Mouse (Mus musculus) cerebellum, adult 9-11 months (tissue): Measurements from ENCODE around the gene Ormdl3.

Experiments
- DNase-seq: peaks from one replicate; pipeline ENCODE4 v3.0.0; 2022

The Ormdl3 gene

DNA sequence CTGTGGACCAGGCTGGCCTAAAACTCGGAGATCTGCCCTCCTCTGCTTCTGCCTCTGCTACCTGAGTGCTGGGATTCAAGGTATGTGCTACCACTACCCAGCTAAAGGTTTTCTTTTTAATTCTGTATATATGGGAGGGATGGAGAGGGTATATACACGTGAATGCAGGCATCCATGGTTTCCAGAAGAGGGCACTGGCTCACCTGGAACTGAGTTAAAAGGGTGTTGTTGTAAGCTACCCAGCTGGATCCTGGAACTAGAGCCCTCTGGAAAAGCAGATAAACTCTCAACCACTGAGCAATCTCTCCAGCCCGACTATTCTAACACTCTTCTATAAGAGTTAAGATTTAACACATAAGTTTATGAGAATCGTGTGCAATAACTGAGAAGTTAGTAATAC lies 37.8 kb downstream of the Ormdl3 start:
- DNase-seq = no peak

DNA sequence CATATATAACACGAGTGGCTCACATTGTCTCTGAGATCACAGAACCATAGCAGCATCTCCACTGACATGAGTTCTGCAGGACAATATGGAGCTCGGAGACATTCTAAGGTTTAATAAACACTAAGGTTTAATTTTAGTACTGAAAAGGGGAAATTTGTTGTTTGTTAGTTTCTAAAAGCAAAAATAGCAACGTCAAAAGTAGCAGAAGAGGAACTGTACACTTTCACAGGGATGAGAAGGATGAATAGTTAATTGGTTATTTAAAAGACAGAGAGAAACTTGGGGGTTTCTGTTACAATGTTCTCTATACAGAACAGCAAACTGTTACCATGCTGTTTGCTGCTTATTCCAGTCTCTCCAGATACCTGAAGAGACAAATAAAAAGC lies 39.9 kb downstream of the Ormdl3 start:
- DNase-seq = no peak

DNA sequence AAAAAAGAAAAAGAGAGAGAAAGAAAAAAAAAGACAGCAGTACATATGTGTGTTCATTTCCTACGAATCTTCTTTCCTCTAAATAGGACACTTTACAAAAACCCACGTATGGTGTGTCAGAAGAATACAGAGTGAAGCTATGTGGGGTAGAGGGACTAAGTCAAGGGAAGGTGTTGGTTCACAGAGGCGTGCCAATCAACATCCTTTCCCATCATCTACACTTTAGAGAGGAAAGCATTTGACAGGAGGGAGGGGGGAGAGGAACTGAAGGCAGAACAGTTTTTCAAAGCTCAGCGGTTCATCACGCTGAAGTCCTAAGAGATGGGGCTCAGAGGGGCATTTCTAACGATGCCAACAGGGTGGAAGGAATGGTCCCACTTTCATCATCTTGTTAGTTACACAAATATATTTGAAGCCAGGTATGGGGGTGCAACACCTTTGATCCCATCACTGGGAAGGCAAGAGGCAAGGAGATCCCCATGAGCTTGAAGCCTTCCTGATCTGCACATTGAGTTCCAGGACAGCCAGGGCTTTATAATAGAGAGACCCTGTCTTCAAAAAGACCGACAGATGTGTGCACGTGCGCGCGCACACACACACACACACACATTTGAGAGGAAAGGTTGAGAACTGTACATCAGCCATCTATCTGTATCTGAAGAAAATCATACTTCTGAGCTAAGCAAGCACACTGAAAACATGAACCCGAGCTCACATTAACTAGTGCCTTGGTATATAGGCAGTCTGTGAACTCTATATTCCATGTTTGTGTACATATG lies 40.5 kb downstream of the Ormdl3 start:
- no peak for DNase-seq

DNA sequence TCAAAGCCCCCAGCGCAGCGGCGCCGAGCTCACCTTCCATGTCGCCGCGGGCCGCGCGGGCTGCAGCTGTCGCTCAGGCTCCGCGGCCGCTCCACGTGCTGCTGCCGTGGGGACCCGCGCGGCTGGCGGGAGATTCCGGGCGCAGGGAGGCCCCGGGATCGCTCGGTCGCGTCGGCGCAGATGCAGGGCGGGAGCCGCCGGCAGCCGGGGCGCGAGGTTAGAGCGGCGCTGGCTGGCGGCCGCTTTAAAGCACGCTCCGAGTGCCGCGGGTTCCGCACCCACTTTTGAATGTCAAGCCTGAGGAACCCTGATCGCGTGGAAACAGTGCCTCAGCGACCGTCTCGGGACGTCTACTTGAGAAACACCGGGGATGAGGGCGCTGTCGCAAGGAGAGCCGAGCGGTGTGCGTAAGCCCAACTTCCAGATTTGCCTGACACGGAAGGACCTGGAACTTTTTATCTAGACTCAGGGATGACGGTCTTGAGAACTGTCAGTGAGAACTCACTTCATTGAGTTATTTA lies 41.4 kb downstream of the Ormdl3 start, which contains the start of gene Ikzf3:
Gene Ikzf3 (minus strand): TSS at position 321 of the 521 bp plus-strand sequence.
- DNase-seq = peak; percentile 6

DNA sequence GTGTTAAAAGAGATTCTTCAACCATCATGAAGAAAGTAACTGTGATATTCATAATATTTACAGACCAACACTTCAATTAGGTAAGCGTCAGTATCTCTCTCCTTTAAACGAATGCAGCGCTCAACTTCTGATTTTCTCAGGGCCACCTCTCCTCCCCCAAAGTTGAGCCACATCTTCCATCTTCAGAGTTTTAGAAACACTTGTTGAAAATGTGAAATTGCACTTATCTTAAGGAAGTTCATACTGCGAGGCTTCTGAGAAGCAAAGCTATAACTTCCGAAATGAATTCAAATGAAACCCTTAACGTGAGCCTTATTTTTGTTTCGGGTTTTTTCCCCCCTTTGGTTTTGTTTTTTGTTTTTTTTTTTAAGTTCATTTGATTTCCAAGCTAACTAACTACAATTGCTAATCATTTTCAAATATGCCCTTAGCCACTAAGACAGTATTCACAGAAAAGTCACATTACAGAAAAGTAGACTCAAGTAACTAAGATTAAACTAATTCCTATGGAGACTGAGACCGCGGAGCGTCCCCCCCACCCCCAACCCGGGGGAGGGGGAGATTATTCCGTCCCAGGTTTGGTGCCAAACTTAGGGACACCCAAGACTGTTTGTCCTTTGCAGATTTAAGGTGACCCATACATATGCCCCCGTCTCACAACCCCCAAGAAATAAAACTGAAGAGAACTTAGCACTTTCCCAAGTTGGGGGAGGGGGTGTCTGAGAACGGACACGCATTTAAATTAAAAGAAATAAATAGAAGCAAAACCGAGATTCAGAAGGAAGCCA lies 42.1 kb downstream of the Ormdl3 start:
- DNase-seq = no peak

DNA sequence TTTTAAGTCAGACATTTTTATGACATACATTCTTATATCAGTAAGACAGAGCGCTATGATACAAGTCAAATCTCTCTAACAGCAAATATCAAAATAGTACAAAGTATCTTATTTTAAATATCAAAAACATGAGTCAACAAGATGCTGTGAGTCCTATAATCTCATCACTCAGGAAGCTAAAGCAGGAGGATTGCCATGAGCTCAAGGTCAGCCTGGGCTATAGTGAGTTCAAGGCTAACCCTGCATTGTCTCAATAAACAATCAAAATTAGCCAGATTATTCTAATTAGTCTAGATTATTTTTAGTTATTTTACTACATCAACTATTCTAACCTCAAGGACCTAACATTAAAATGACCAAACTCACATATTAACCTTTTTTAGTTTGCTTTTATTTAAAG lies 43.8 kb downstream of the Ormdl3 start:
- DNase-seq = no peak

DNA sequence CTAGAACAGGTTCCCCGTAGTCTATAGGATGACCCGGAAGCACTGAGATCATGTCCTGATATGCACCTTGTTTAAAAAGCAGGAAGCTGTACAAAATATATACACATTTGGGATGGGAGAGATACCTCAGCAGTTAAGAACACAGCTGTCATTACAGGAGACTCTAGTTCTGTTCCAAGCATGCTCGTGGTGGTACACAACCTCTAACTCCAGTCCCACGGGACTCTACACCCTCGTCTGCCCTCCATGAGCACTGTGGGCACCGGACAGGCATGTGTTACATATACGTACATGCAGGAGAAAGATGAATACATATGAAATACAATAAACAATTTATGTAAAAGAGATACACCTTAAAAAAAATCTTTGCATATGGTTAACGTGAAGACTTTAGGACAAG lies 44.6 kb downstream of the Ormdl3 start:
- DNase-seq = no peak

DNA sequence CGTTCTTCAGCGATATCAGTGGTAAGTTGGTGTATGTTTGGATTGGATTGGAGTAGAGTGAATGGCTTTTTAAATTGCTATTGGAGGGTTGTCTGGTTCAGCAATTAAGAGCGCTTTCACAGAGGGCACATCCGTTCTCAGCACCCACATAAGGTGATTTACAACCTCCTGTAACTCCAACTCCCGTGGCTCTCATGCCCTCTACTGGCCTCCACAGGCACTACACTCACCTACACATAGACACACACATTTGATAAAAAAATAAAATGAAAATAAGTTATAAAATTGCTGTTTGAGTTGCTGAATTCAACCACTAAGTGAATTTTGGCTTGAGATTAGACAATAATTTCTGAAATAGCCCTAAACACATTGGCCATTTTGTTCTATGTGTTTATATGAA lies 46.8 kb downstream of the Ormdl3 start:
- no peak for DNase-seq

DNA sequence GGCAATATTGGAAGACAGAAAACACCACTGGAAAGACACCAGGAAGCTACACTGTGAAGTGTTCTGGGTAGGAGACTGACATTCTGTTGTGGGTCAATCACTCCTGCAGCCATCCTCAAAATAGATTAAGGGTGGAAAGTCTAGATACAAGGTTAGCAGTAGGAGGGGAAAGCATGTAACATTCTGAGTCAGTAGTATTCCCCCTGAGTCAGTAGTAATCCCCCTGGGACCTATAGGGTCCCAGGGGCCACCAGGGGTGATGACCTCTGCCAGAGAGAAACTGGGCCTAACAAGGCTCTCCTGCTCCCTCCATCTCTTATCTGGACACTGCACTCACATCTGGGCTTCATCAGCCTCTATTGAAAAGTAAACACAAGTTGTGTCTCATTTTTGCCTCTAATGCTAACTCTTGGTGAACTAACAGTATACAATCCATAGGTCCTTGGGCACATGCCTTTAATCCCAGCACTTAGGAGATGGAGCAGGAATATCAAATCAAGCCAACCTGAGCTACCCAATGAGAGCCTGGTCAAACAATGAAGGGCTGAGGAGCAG lies 49.6 kb downstream of the Ormdl3 start:
- DNase-seq = no peak
